Mouse (Mus musculus) CD4-positive naive resting alpha-beta T cell, adult 76 days (primary cell): Measurements from ENCODE around the gene Wdr72. TPM values are rescaled to one million over a fixed set of nuclear protein-coding genes. Genes with fewer than 3 reads are reported as not detected.

Experiments
- total RNA-seq: library from RNA; stranded (reverse); gene quantifications from one replicate; pipeline ENCODE4 v1.2.4, GENCODE M21; 2023

Wdr72 gene
- not detected for total RNA-seq

GRCm38 (mm10) chr9:74109761-74110460 is at the start of gene Wdr72:
Gene Wdr72 (plus strand): TSS chr9:74110356.

Other genes starting within 250 kb of the Wdr72 start
- gene Unc13c, start 141.4 kb upstream of the Wdr72 start, total RNA-seq = not detected